Mouse (Mus musculus) subcutaneous adipose tissue, adult 2 months (tissue): Measurements from ENCODE around the gene Dlg2. TPM values are rescaled to one million over a fixed set of nuclear protein-coding genes. Genes with fewer than 3 reads are reported as not detected.

Source experiments
- polyA plus RNA-seq: library from polyadenylated mRNA; depleted of rRNA; stranded (reverse); fragments of >200 nt; gene quantifications from 2 replicates; pipeline ENCODE4 v1.2.3, GENCODE M21; 2012; ENCODE audit warnings: low replicate concordance; rRNA removed

Gene Dlg2
- 0.21 and 1.2 TPM in 2 replicates for polyA plus RNA-seq

DNA sequence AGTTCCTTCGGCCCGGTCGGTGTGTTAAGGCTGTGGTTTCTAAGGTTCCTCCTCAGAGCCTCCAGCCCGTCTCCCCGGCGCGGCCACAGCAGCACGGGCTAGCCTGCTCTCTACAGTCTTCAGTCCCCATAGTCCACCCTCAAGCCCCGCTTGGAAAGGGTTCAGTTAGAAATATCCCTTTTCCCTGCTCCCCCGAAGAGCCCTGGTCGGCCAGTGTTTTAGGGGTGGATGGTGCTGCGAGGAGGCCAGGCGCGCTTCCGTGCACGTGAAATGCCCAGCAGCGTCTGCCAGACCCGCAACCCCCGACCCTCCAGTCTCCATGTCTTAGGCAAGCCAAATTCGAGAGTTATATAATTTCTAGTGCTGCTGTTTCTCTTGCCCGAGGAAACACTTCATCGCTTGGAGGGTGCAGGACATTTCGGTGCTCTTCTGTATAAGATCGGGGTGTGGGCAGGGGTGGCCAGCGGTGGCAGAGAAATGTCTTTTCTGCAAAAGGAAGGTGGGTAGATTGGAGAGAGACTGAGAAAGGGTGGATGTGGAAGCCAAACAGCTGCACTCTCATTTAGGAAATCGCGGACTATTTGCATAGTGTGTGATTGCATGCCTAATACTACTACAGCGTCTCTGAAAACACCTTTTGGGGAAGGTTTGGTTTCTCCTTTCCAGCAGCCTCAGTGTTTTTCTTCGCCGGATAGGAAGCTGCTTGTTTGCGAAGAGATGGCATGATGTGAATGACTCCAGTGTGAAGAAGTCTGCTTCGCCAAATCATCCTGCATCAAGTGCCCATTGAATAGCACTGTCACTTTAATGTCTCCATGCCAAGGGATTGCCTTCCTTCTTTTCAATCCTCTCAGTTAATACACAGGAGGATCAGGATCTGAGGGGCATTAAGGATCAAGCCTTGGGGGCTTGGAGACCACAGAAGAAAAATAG lies at the start of gene Dlg2:
Gene Dlg2, plus strand, starts transcription at position 360 of the 933 bp plus-strand sequence.

DNA sequence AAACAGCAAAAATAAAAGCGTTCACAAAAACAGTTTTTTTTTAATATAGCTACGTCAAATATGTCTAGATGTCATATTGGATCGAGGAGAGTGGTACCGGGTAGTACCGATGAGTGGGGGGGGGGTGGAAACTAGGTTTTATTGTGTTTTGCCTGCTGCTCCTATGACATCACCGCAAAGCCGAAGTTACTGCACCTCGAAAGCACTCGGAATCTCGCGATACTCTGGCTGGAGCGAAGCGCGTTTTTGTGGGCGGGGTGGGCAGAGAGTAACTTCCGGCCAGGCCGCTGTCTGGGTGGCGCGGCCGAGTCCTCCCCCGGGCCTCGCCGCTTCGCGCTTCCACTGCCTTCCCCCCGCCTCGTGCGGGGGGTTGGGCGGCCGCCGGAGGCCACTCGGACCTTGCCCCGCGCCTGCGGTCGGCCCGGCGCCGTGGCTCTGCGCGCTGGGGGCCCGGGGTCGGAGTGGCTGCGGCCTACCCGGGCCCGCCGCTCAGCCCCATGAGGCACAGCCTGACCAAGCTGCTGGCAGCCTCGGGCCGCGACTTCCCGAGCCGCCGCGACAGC lies 33.9 kb upstream of the Dlg2 start, which contains the start of gene Crebzf:
Gene Crebzf, plus strand, starts transcription at position 212 of the 563 bp plus-strand sequence.

DNA sequence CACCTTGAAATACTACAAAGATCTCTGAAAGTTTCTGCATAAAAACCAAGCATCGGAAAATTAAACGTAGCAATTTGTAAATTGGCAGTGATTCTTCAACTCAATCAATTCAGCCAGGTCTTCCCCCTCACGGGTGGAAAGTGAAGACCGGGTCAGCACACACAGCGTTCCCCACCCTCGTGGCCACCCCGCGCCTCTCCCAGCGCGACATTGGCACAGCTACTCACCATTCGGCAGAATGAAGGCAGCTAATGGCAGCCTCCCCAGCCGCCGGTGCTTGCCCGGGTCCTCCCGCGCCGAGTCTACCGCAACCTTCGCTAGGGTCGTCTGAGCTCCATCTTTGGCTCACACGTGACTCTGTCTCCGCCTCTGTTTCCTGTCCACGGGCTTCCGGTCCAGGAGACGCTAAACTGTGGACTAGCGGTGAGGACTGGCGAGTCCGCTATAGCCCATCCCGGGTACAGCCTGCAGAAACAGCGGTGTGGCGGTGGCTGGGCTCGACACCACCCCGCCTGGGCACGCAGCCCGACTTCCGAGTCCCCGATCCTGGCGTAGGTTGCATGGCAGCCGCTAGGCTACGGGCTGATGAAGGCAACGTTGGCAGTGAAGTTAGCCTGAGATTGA lies 19.5 kb upstream of the Dlg2 start, which contains the start of gene Tmem126a:
Gene Tmem126a, minus strand, starts transcription at position 385 of the 624 bp plus-strand sequence.

DNA sequence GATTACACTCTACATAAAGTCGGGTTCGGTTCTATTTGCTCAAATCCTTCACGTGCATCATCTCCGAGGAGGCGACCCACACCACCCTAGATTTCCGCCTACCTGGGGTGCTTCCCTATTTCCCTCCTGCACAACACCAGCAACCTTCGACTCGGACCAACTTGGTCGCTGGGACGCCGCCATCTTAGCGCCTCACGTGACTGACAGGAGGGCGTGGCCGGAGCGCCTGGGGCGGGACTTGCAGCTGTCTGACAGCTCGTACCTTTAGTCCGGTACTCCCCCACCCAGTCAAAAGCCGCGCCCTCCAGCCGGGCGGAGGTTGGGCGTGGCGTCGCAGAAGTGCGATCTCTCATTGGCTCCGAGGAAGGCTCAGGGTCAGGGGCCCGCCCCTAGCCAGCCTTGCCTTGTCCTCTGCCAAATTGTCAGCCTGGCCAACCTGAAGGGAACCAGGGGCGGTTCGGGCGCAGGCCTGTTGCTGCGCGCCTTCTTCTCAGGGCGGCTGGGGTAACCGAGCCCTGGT lies 619 bp upstream of the Dlg2 start, which contains the start of gene Tmem126b:
Gene Tmem126b, minus strand, starts transcription at position 209 of the 520 bp plus-strand sequence.

Other genes starting within 250 kb of the Dlg2 start
- not detected in 2 replicates for gene Ccdc83, start 210.9 kb upstream of the Dlg2 start, polyA plus RNA-seq
- gene Sytl2, start 174.4 kb upstream of the Dlg2 start, polyA plus RNA-seq: 3.1 and 5.7 TPM in 2 replicates
- 0.30 and 0.40 TPM in 2 replicates for gene Ccdc89, start 50.1 kb upstream of the Dlg2 start, polyA plus RNA-seq
- gene Crebzf, start 33.9 kb upstream of the Dlg2 start, polyA plus RNA-seq: 23.4 and 52.3 TPM in 2 replicates
- gene Tmem126a, start 19.4 kb upstream of the Dlg2 start, polyA plus RNA-seq: 35.5 and 54.3 TPM in 2 replicates
- 12.2 and 18.8 TPM in 2 replicates for gene Tmem126b, start 671 bp upstream of the Dlg2 start, polyA plus RNA-seq